Mouse (Mus musculus): ENCODE data around the gene Zdhhc25.

The Zdhhc25 gene

GRCm38 (mm10) chr15:88600002-88600401, at the start of gene Zdhhc25:
Gene Zdhhc25, plus strand, starts transcription at chr15:88600302.
- DNase-seq (ENCODE audit: low spot score) = no peak

- DNase-seq (ENCODE audit: low spot score) = no peak
These were observed 47.2 kb upstream of the Zdhhc25 start for GRCm38 (mm10) chr15:88552852-88553251.

- peak; percentile 21 for DNase-seq (ENCODE audit: low spot score)
These were observed 44.6 kb upstream of the Zdhhc25 start for GRCm38 (mm10) chr15:88555476-88555875.

- DNase-seq (ENCODE audit: low spot score) = no peak
These were observed 39.5 kb upstream of the Zdhhc25 start for GRCm38 (mm10) chr15:88560637-88561036.

GRCm38 (mm10) chr15:88561058-88561730, 38.9 kb upstream of the Zdhhc25 start:
- DNase-seq (ENCODE audit: low spot score) = no peak

GRCm38 (mm10) chr15:88565307-88565706, 34.8 kb upstream of the Zdhhc25 start:
- DNase-seq (ENCODE audit: low spot score) = no peak

GRCm38 (mm10) chr15:88565806-88566205, 34.3 kb upstream of the Zdhhc25 start:
- no peak for DNase-seq (ENCODE audit: low spot score)

- DNase-seq (ENCODE audit: low spot score) = no peak
These were observed 29.4 kb upstream of the Zdhhc25 start for GRCm38 (mm10) chr15:88570697-88571096.

GRCm38 (mm10) chr15:88579461-88579860, 20.6 kb upstream of the Zdhhc25 start:
- DNase-seq (ENCODE audit: low spot score) = no peak

- no peak for DNase-seq (ENCODE audit: low spot score)
These were observed 2.4 kb downstream of the Zdhhc25 start for GRCm38 (mm10) chr15:88602496-88602895.

- no peak for DNase-seq (ENCODE audit: low spot score)
These were observed 3.1 kb downstream of the Zdhhc25 start for GRCm38 (mm10) chr15:88603091-88603732.

- no peak for DNase-seq (ENCODE audit: low spot score)
These were observed 3.6 kb downstream of the Zdhhc25 start for GRCm38 (mm10) chr15:88603733-88604119.

- DNase-seq (ENCODE audit: low spot score) = no peak
These were observed 4.7 kb downstream of the Zdhhc25 start for GRCm38 (mm10) chr15:88604669-88605414.

GRCm38 (mm10) chr15:88605415-88605785, 5.3 kb downstream of the Zdhhc25 start:
- DNase-seq (ENCODE audit: low spot score) = no peak

- DNase-seq (ENCODE audit: low spot score) = no peak
These were observed 17.0 kb downstream of the Zdhhc25 start for GRCm38 (mm10) chr15:88617125-88617524.

- peak; percentile 7 for DNase-seq (ENCODE audit: low spot score)
These were observed 18.1 kb downstream of the Zdhhc25 start for GRCm38 (mm10) chr15:88618008-88618773.

GRCm38 (mm10) chr15:88620017-88620416, 19.9 kb downstream of the Zdhhc25 start:
- no peak for DNase-seq (ENCODE audit: low spot score)

GRCm38 (mm10) chr15:88623891-88624290, 23.8 kb downstream of the Zdhhc25 start:
- DNase-seq (ENCODE audit: low spot score) = no peak

- DNase-seq (ENCODE audit: low spot score) = no peak
These were observed 24.8 kb downstream of the Zdhhc25 start for GRCm38 (mm10) chr15:88624874-88625277.

- DNase-seq (ENCODE audit: low spot score) = no peak
These were observed 25.4 kb downstream of the Zdhhc25 start for GRCm38 (mm10) chr15:88625303-88626066.

- DNase-seq (ENCODE audit: low spot score) = no peak
These were observed 26.9 kb downstream of the Zdhhc25 start for GRCm38 (mm10) chr15:88626886-88627488.

All from ovary, postnatal 14 days (tissue).